In genomic region chr11:4080219-4080618, GRCm38 (mm10) we compare ENCODE assay signal across 9 mouse cellular contexts. TPM values are rescaled to one million over a fixed set of nuclear protein-coding genes. Genes with fewer than 3 reads are reported as not detected.
DNase-seq lines count a peak whose midpoint lies in the region.
"Had no signal": no experiment of that assay in that cellular context is flagged by ENCODE, and none has a peak within 500 bp of the region (broad histone marks: within the 10 kb centered on the region; RNA-seq: fewer than 3 reads in every experiment).

No protein-coding gene starts in this region.

- H3K27me3 ChIP-seq in splenic B cell, adult 2 months (ENCODE audit: control insufficient read depth, insufficient read depth, low read length, poor library complexity, severe bottlenecking), result no peaks in the 10 kb centered on the region
- H3K27me3 ChIP-seq: limb, embryonic 15.5 days had no signal

- H3K36me3 ChIP-seq in splenic B cell, adult 2 months (ENCODE audit: control insufficient read depth, insufficient read depth, low read length, poor library complexity, severe bottlenecking), result no peaks in the 10 kb centered on the region
- H3K36me3 ChIP-seq: limb, embryonic 15.5 days had no signal

- peak; percentile 58 for DNase-seq in gastrocnemius, postnatal 10 days
- no peak for DNase-seq in gastrocnemius, postnatal 4 days (ENCODE audit: low spot score in 2 of 2)
- peak; percentile 81 for DNase-seq in 416B (ENCODE audit: low read depth)
- DNase-seq in ZHBTc4 (ENCODE audit: low read depth, low spot score), result peak; percentile 81
- peak; percentile 44 for DNase-seq in embryo, embryonic 9.5 days (ENCODE audit: extremely low spot score)
- peak; percentile 48 to 85 for DNase-seq in layer of hippocampus, adult 18-20 months (ENCODE audit: low spot score in 2 of 2)
- peak; percentile 87 for DNase-seq in lung, postnatal 36 days
- peak; percentile 72 for DNase-seq in splenic B cell, adult 2 months (ENCODE audit: low read depth, low spot score)

RNA-seq across cellular contexts. Expression of gene Mtfp1, which starts 15.0 kb away (rescaled TPM):
- 10 to 100 TPM; 25.7 to 34.8 TPM for total RNA-seq in gastrocnemius, postnatal 10 days (2021)
- total RNA-seq in gastrocnemius, postnatal 4 days (2021), result 10 to 100 TPM in 1 of 2 experiments, 1 to 10 TPM in 1; 10.0 to 12.5 TPM
- 100 to 1,000 TPM; 118 to 123 TPM for total RNA-seq in layer of hippocampus, adult 18-20 months (2021)

RNA-seq across cellular contexts. Expression of gene Sec14l3, which starts 15.6 kb away (rescaled TPM):
- not detected for total RNA-seq in gastrocnemius, postnatal 10 days (2021)
- total RNA-seq in gastrocnemius, postnatal 4 days (2021), result not detected
- total RNA-seq in layer of hippocampus, adult 18-20 months (2021), result 1 to 10 TPM in 1 of 2 experiments, under 1 TPM in 1; 0.74 to 1.5 TPM

RNA-seq across cellular contexts. Expression of gene Sec14l2, which starts 43.0 kb away (rescaled TPM):
- total RNA-seq in gastrocnemius, postnatal 10 days (2021), result 1 to 10 TPM; 1.4 to 2.3 TPM
- 1 to 10 TPM; 2.3 to 2.6 TPM for total RNA-seq in gastrocnemius, postnatal 4 days (2021)
- 10 to 100 TPM; 57.7 to 61.3 TPM for total RNA-seq in layer of hippocampus, adult 18-20 months (2021)

RNA-seq across cellular contexts. Expression of gene Sec14l4, which starts 49.0 kb away (rescaled TPM):
- total RNA-seq in gastrocnemius, postnatal 10 days (2021), result under 1 TPM in 1 of 2 experiments, not detected in 1; 0.11 TPM
- under 1 TPM in 1 of 2 experiments, not detected in 1; 0.18 TPM for total RNA-seq in gastrocnemius, postnatal 4 days (2021)
- under 1 TPM; 0.27 to 0.41 TPM for total RNA-seq in layer of hippocampus, adult 18-20 months (2021)

RNA-seq across cellular contexts. Expression of gene Rnf215, which starts 54.8 kb away (rescaled TPM):
- total RNA-seq in gastrocnemius, postnatal 10 days (2021), result 10 to 100 TPM in 1 of 2 experiments, 1 to 10 TPM in 1; 7.8 to 13.3 TPM
- total RNA-seq in gastrocnemius, postnatal 4 days (2021), result 10 to 100 TPM; 12.8 to 18.1 TPM
- total RNA-seq in layer of hippocampus, adult 18-20 months (2021), result 10 to 100 TPM; 27.1 to 27.5 TPM

Comparison
In these comparisons a context has a peak if more than half of its experiments do, and no peak if none do; other contexts are left out.
1. DNase-seq: peak in gastrocnemius, postnatal 10 days (single experiment), 416B (single experiment), ZHBTc4 (single experiment), embryo, embryonic 9.5 days (single experiment), layer of hippocampus, adult 18-20 months (2 of 2), lung, postnatal 36 days (single experiment) and splenic B cell, adult 2 months (single experiment); none in gastrocnemius, postnatal 4 days (0 of 2).
2. RNA of gene Sec14l2, which starts 43.0 kb away (total RNA-seq): 57.7 to 61.3 TPM in layer of hippocampus, adult 18-20 months; 2.3 to 2.6 TPM in gastrocnemius, postnatal 4 days and 1.4 to 2.3 TPM in gastrocnemius, postnatal 10 days; every median in the first group is over 10 times any median in the second.